Mouse (Mus musculus): ENCODE measurements around the gene Gpr152. TPM values are rescaled to one million over a fixed set of nuclear protein-coding genes. Genes with fewer than 3 reads are reported as not detected.

Gpr152 gene
- total RNA-seq (2014; rRNA removed) = 0.16 TPM in 1 of 2 replicates, not detected in the other
- not detected in 2 replicates for polyA plus RNA-seq (2015; fragmentation: Nextera tagmentation; extraction: Ambion mirVana)

DNA sequence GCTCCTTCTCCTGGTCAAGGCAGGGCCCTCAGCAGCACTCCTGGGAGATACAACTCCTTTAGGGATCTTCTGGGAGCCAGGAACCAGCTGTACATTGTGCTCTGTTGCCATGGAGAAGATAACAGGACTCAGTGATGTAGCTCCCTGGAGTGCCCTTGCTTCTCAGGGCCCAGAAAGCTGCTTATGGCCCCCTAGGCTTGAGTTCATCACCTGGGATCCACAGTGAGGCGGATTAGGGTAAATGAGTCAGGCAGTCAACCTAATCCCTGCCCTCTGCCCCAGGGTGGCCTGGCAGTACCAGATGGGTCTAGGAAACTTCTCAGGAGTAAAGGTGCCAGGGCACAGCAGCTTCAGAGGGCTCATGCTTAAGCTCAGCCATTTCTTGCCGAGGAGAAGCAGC, at the start of gene Gpr152:
Gene Gpr152, plus strand, starts transcription at position 342 of the 400 bp plus-strand sequence.
- Histone ChIP-seq H3K4me2 (ENCODE audit: low read depth, low read length, poor library complexity, severe bottlenecking) (no peak within 1 kb of the TSS), H3K9me3 (ENCODE audit: low read length) (no peaks in the 10 kb centered on the region), H3K4me1 (ENCODE audit: insufficient read depth, low read length) (no peaks in the 10 kb centered on the region), H3K9ac (replicated peaks; ENCODE audit: low read length, poor library complexity, severe bottlenecking) (no peak within 1 kb of the TSS), H3K27me3 (ENCODE audit: insufficient read depth, low read length) (no peaks in the 10 kb centered on the region), H3K27ac (ENCODE audit: low read depth, low read length) (no peak within 1 kb of the TSS), H3K4me3 (ENCODE audit: low read depth, low read length) (no peak within 1 kb of the TSS), H3K36me3 (ENCODE audit: insufficient read depth, low read length) (no peaks in the 10 kb centered on the region)
- 41% methylated on average over 2 of the region's 2 CpGs for WGBS
- TF ChIP-seq CTCF (IDR thresholded peaks at IDR 0.05) = no peak
- DNase-seq (ENCODE audit: low spot score) (no peak), ATAC-seq (ENCODE audit: low FRiP score) (no peak)

DNA sequence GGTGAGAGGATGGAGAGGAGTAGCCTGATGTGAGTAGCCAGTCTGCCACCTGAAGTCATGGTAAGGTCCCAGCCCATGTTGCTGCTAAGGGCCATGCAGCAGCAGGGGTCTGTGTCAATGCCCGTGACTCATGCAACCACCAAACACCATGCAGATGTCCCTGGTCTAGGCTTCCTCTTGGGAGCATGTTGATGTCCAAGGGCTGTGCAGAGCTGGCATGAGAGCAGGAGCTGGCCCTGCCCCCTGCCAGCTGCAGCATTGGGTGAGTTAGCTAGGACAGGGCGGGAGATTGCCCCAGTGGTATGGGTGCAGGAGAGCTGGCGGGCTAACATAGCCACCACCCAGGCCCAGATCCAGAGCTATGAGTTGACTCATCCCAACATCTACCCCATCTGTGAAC, 49.1 kb upstream of the Gpr152 start:
- TF ChIP-seq CTCF (IDR thresholded peaks at IDR 0.05) = no peak
- ATAC-seq (ENCODE audit: low FRiP score) = no peak
- WGBS = 93% methylated on average over 3 of the region's 3 CpGs

DNA sequence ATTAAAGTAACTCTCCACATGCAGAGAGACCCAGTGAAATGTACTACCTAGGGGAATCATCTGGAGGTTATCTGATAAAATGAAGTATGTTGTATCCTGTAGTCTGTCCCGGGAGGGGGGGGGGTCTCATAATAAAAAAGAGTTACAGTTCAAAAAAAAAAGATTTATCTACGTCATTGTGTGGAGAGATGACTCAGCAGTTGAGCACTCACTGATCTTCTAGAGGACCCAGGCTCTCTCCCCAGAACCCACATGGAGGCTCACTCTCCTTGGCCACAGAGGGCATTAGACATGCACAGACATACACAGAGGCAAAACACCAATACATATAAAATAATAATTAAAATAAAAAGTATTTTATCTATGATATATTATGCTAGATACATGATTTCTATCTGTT, 48.2 kb upstream of the Gpr152 start:
- no peak for TF ChIP-seq CTCF (IDR thresholded peaks at IDR 0.05)
- Histone ChIP-seq H3K36me3 (ENCODE audit: insufficient read depth, low read length) (no peaks in the 10 kb centered on the region), H3K27me3 (ENCODE audit: insufficient read depth, low read length) (no peaks in the 10 kb centered on the region), H3K27ac (ENCODE audit: low read depth, low read length) (no peak overlapping the region), H3K9ac (replicated peaks; ENCODE audit: low read length, poor library complexity, severe bottlenecking) (no peak overlapping the region), H3K4me1 (ENCODE audit: insufficient read depth, low read length) (no peaks in the 10 kb centered on the region), H3K9me3 (ENCODE audit: low read length) (no peaks in the 10 kb centered on the region), H3K4me3 (ENCODE audit: low read depth, low read length) (no peak overlapping the region), H3K4me2 (ENCODE audit: low read depth, low read length, poor library complexity, severe bottlenecking) (no peak overlapping the region)
- no peak for DNase-seq (ENCODE audit: low spot score)
- no peak for ATAC-seq (ENCODE audit: low FRiP score)
- WGBS = 70% methylated on average over 2 of the region's 2 CpGs

More for the DNA sequence above, 49.1 kb upstream of the Gpr152 start:
- no peak overlapping the region for H3K4me2 ChIP-seq (ENCODE audit: low read depth, low read length, poor library complexity, severe bottlenecking)
- H3K27ac ChIP-seq (ENCODE audit: low read depth, low read length) = no peak overlapping the region
- H3K4me1 ChIP-seq (ENCODE audit: insufficient read depth, low read length) = no peaks in the 10 kb centered on the region
- H3K4me3 ChIP-seq (ENCODE audit: low read depth, low read length) = no peak overlapping the region
- H3K9me3 ChIP-seq (ENCODE audit: low read length) = no peaks in the 10 kb centered on the region
- H3K36me3 ChIP-seq (ENCODE audit: insufficient read depth, low read length) = no peaks in the 10 kb centered on the region
- no peaks in the 10 kb centered on the region for H3K27me3 ChIP-seq (ENCODE audit: insufficient read depth, low read length)
- H3K9ac ChIP-seq (replicated peaks; ENCODE audit: low read length, poor library complexity, severe bottlenecking) = no peak overlapping the region
- no peak for DNase-seq (ENCODE audit: low spot score)

DNA sequence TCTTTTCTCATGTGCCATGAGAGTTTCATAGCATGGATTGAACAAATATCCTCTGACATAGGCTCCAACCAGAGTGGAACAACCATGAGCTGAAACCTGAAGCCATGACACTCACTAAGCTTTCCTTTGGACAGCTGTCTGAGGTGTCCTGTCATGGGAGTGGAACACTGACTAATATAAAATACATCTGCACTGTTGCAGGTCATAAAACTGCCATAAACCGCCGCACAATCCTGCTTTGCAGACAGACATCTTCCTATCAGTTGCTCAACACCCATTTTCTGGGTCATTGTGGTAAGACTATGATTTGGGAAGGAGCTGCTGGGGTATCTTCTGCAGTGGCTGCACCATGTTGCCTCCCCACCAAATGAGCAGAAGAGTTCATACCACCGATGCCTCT, 46.8 kb upstream of the Gpr152 start:
- ATAC-seq (ENCODE audit: low FRiP score) = no peak
- Histone ChIP-seq H3K4me1 (ENCODE audit: insufficient read depth, low read length) (0 out of 2 replicates have a peak, but pooled peaks cover 3% of the 10 kb centered on the region), H3K36me3 (ENCODE audit: insufficient read depth, low read length) (no peaks in the 10 kb centered on the region), H3K4me2 (ENCODE audit: low read depth, low read length, poor library complexity, severe bottlenecking) (no peak overlapping the region), H3K9ac (replicated peaks; ENCODE audit: low read length, poor library complexity, severe bottlenecking) (no peak overlapping the region), H3K27ac (ENCODE audit: low read depth, low read length) (no peak overlapping the region), H3K9me3 (ENCODE audit: low read length) (no peaks in the 10 kb centered on the region), H3K4me3 (ENCODE audit: low read depth, low read length) (no peak overlapping the region), H3K27me3 (ENCODE audit: insufficient read depth, low read length) (no peaks in the 10 kb centered on the region)
- no peak for TF ChIP-seq CTCF (IDR thresholded peaks at IDR 0.05)
- no peak for DNase-seq (ENCODE audit: low spot score)
- 94% methylated on average over 3 of the region's 3 CpGs for WGBS

DNA sequence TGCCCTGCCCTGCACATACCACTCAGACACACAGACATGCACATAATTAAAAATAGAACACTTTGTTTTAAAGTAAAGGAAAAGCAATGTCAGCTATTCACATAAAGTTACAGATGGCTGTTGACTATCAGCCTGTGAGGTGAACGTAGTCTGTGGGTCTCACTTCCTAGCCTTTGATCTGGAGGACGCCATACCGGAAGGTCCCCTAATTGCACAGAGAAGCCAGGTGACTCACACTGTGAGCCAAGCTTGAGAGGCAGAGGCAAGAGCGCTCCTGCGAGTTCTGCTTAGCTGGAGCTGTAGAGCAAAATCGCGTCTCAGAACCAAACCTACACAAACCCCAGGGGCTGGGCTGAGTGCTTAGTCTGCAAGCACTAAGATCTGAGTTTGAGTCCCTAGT, 45.8 kb upstream of the Gpr152 start:
- DNase-seq (ENCODE audit: low spot score) (no peak), ATAC-seq (ENCODE audit: low FRiP score) (no peak)
- TF ChIP-seq CTCF (IDR thresholded peaks at IDR 0.05) = no peak
- H3K9me3 ChIP-seq (ENCODE audit: low read length) = no peaks in the 10 kb centered on the region
- no peak overlapping the region for H3K4me3 ChIP-seq (ENCODE audit: low read depth, low read length)
- no peak overlapping the region for H3K9ac ChIP-seq (replicated peaks; ENCODE audit: low read length, poor library complexity, severe bottlenecking)
- 0 out of 2 replicates have a peak, but pooled peaks cover 6% of the 10 kb centered on the region for H3K4me1 ChIP-seq (ENCODE audit: insufficient read depth, low read length)
- H3K27me3 ChIP-seq (ENCODE audit: insufficient read depth, low read length) = no peaks in the 10 kb centered on the region
- H3K27ac ChIP-seq (ENCODE audit: low read depth, low read length) = no peak overlapping the region
- no peak overlapping the region for H3K4me2 ChIP-seq (ENCODE audit: low read depth, low read length, poor library complexity, severe bottlenecking)
- no peaks in the 10 kb centered on the region for H3K36me3 ChIP-seq (ENCODE audit: insufficient read depth, low read length)
- WGBS = 81% methylated on average over 7 of the region's 7 CpGs

DNA sequence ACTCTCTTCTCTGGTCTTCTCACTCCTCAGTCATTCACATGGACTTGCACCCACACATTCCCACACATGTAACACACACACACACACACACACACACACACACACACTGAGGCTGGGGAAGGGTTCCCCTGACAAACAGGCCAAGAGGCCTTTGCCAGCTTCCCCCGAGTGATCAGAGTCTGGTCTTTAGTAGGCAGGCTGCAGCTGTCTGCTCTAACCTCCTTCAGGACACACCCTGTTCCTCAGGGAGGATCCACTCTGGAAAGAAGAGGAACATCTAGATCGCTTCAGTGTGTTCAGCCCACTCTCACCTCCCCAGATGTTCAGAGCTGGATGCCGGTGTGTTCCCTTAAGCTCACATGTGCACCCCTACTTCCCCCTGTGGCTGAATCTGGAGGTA, 45.2 kb upstream of the Gpr152 start:
- Histone ChIP-seq H3K4me3 (ENCODE audit: low read depth, low read length) (no peak overlapping the region), H3K27me3 (ENCODE audit: insufficient read depth, low read length) (no peaks in the 10 kb centered on the region), H3K27ac (ENCODE audit: low read depth, low read length) (no peak overlapping the region), H3K4me1 (ENCODE audit: insufficient read depth, low read length) (0 out of 2 replicates have a peak, but pooled peaks cover 11% of the 10 kb centered on the region), H3K4me2 (ENCODE audit: low read depth, low read length, poor library complexity, severe bottlenecking) (no peak overlapping the region), H3K9me3 (ENCODE audit: low read length) (no peaks in the 10 kb centered on the region), H3K9ac (replicated peaks; ENCODE audit: low read length, poor library complexity, severe bottlenecking) (no peak overlapping the region), H3K36me3 (ENCODE audit: insufficient read depth, low read length) (no peaks in the 10 kb centered on the region)
- WGBS = 82% methylated on average over 3 of the region's 3 CpGs
- TF ChIP-seq CTCF (IDR thresholded peaks at IDR 0.05) = no peak
- DNase-seq (ENCODE audit: low spot score) = no peak
- ATAC-seq (ENCODE audit: low FRiP score) = no peak
